Mouse (Mus musculus): Measurements from ENCODE around the gene Ins2. TPM values are rescaled to one million over a fixed set of nuclear protein-coding genes. Genes with fewer than 3 reads are reported as not detected.

The Ins2 gene
- polyA plus RNA-seq, 1 experiment, result not detected

- peak overlapping the region; percentile 21 for H3K4me3 ChIP-seq (replicated peaks; ENCODE audit: extremely low read depth, low read depth, low read length)
- no peak for TF ChIP-seq POLR2A (IDR thresholded peaks at IDR 0.05; ENCODE audit: borderline replicate concordance, extremely low read depth, low read depth, low read length)
- no peak for TF ChIP-seq CTCF (IDR thresholded peaks at IDR 0.05; ENCODE audit: insufficient read depth, low read length)
- no peak for DNase-seq
- no peaks in the 10 kb centered on the region; the same call in none of the 2 replicates for H3K4me1 ChIP-seq (ENCODE audit: control insufficient read depth, insufficient read depth, low read length)
- 2% methylated on average over 48 of the region's 70 CpGs for WGBS
Measured at GRCm38 (mm10) chr7:142659181-142659681, 84.0 kb downstream of the Ins2 start.

GRCm38 (mm10) chr7:142658681-142659180 is 84.5 kb downstream of the Ins2 start:
- peak overlapping the region; percentile 63 for H3K4me3 ChIP-seq (replicated peaks; ENCODE audit: extremely low read depth, low read depth, low read length)
- WGBS, result under 1% methylated on average over 40 of the region's 40 CpGs
- DNase-seq, result no peak
- TF ChIP-seq CTCF (IDR thresholded peaks at IDR 0.05; ENCODE audit: insufficient read depth, low read length), result no peak
- no peak for TF ChIP-seq POLR2A (IDR thresholded peaks at IDR 0.05; ENCODE audit: borderline replicate concordance, extremely low read depth, low read depth, low read length)
- H3K4me1 ChIP-seq (ENCODE audit: control insufficient read depth, insufficient read depth, low read length), result no peaks in the 10 kb centered on the region; the same call in none of the 2 replicates

- H3K4me1 ChIP-seq (ENCODE audit: control insufficient read depth, insufficient read depth, low read length), result no peaks in the 10 kb centered on the region; the same call in none of the 2 replicates
- WGBS, result 4% methylated on average over 34 of the region's 34 CpGs
- no peak for DNase-seq
- TF ChIP-seq CTCF (IDR thresholded peaks at IDR 0.05; ENCODE audit: insufficient read depth, low read length), result no peak
- TF ChIP-seq POLR2A (IDR thresholded peaks at IDR 0.05; ENCODE audit: borderline replicate concordance, extremely low read depth, low read depth, low read length), result no peak
- H3K4me3 ChIP-seq (replicated peaks; ENCODE audit: extremely low read depth, low read depth, low read length), result peak overlapping the region; percentile 9
Measured at GRCm38 (mm10) chr7:142657821-142658614, 85.2 kb downstream of the Ins2 start.

GRCm38 (mm10) chr7:142657341-142657791 is 85.8 kb downstream of the Ins2 start:
- H3K4me3 ChIP-seq (replicated peaks; ENCODE audit: extremely low read depth, low read depth, low read length), result no peak overlapping the region
- WGBS, result 35% methylated on average over 7 of the region's 9 CpGs
- DNase-seq, result no peak
- no peaks in the 10 kb centered on the region; the same call in none of the 2 replicates for H3K4me1 ChIP-seq (ENCODE audit: control insufficient read depth, insufficient read depth, low read length)
- TF ChIP-seq CTCF (IDR thresholded peaks at IDR 0.05; ENCODE audit: insufficient read depth, low read length) (no peak), POLR2A (IDR thresholded peaks at IDR 0.05; ENCODE audit: borderline replicate concordance, extremely low read depth, low read depth, low read length) (no peak)

- H3K4me1 ChIP-seq (ENCODE audit: control insufficient read depth, insufficient read depth, low read length), result no peaks in the 10 kb centered on the region; the same call in none of the 2 replicates
- TF ChIP-seq POLR2A (IDR thresholded peaks at IDR 0.05; ENCODE audit: borderline replicate concordance, extremely low read depth, low read depth, low read length), result no peak
- no peak for DNase-seq
- 66% methylated on average over 4 of the region's 4 CpGs for WGBS
- no peak overlapping the region for H3K4me3 ChIP-seq (replicated peaks; ENCODE audit: extremely low read depth, low read depth, low read length)
Measured at GRCm38 (mm10) chr7:142656055-142656454, 87.1 kb downstream of the Ins2 start.

- no peak for TF ChIP-seq POLR2A (IDR thresholded peaks at IDR 0.05; ENCODE audit: borderline replicate concordance, extremely low read depth, low read depth, low read length)
- no peak for TF ChIP-seq CTCF (IDR thresholded peaks at IDR 0.05; ENCODE audit: insufficient read depth, low read length)
- H3K4me1 ChIP-seq (ENCODE audit: control insufficient read depth, insufficient read depth, low read length), result no peaks in the 10 kb centered on the region; the same call in none of the 2 replicates
- DNase-seq, result no peak
- WGBS, result 44% methylated on average over 11 of the region's 11 CpGs
- no peak overlapping the region for H3K4me3 ChIP-seq (replicated peaks; ENCODE audit: extremely low read depth, low read depth, low read length)
Measured at GRCm38 (mm10) chr7:142655633-142656032, 87.5 kb downstream of the Ins2 start.

GRCm38 (mm10) chr7:142653726-142654125 is 89.5 kb downstream of the Ins2 start:
- WGBS, result 36% methylated on average over 18 of the region's 18 CpGs

GRCm38 (mm10) chr7:142646676-142647075 is 96.5 kb downstream of the Ins2 start:
- 67% methylated on average over 6 of the region's 6 CpGs for WGBS
- no peak for DNase-seq
- H3K4me1 ChIP-seq (ENCODE audit: control insufficient read depth, insufficient read depth, low read length), result no peaks in the 10 kb centered on the region
- no peak overlapping the region for H3K4me3 ChIP-seq (replicated peaks; ENCODE audit: extremely low read depth, low read depth, low read length)
- no peak for TF ChIP-seq CTCF (IDR thresholded peaks at IDR 0.05; ENCODE audit: insufficient read depth, low read length)
- no peak for TF ChIP-seq POLR2A (IDR thresholded peaks at IDR 0.05; ENCODE audit: borderline replicate concordance, extremely low read depth, low read depth, low read length)

More at GRCm38 (mm10) chr7:142653726-142654125, 89.5 kb downstream of the Ins2 start:
- Histone ChIP-seq H3K4me3 (replicated peaks; ENCODE audit: extremely low read depth, low read depth, low read length) (no peak overlapping the region), H3K4me1 (ENCODE audit: control insufficient read depth, insufficient read depth, low read length) (no peaks in the 10 kb centered on the region; the same call in none of the 2 replicates)
- no peak for DNase-seq
- TF ChIP-seq POLR2A (IDR thresholded peaks at IDR 0.05; ENCODE audit: borderline replicate concordance, extremely low read depth, low read depth, low read length) (no peak), CTCF (IDR thresholded peaks at IDR 0.05; ENCODE audit: insufficient read depth, low read length) (no peak)

GRCm38 (mm10) chr7:142645045-142645444 is 98.1 kb downstream of the Ins2 start:
- Histone ChIP-seq H3K4me3 (replicated peaks; ENCODE audit: extremely low read depth, low read depth, low read length) (no peak overlapping the region), H3K4me1 (ENCODE audit: control insufficient read depth, insufficient read depth, low read length) (no peaks in the 10 kb centered on the region)
- no peak for DNase-seq
- whole genome bisulfite sequencing, result 26% methylated on average over 5 of the region's 5 CpGs
- no peak for TF ChIP-seq POLR2A (IDR thresholded peaks at IDR 0.05; ENCODE audit: borderline replicate concordance, extremely low read depth, low read depth, low read length)
- no peak for TF ChIP-seq CTCF (IDR thresholded peaks at IDR 0.05; ENCODE audit: insufficient read depth, low read length)
